Mouse (Mus musculus) neural tube, embryonic 13.5 days (tissue): ENCODE data around the gene Jade2. TPM values are rescaled to one million over a fixed set of nuclear protein-coding genes. Genes with fewer than 3 reads are reported as not detected.

Source experiments
- ATAC-seq: fragments of 200-750 bp; cut with Nextera tagmentation; 2 replicates; pipeline ENCODE4 v1.8.0; 2017; ENCODE audit warnings: low read depth, mild to moderate bottlenecking, moderate TSS enrichment, moderate library complexity
- H3K27ac ChIP-seq: fragments of 300-500 bp; sonication (generic); replicated peaks from 2 replicates; pipeline ENCODE4 v1.5.1; 2015; ENCODE audit warnings: moderate library complexity, mild to moderate bottlenecking, inconsistent platforms
- H3K27me3 ChIP-seq: fragments of 300-500 bp; sonication (generic); 2 replicates; pipeline ENCODE4 v1.6.1; 2015; ENCODE audit warnings: mild to moderate bottlenecking, inconsistent platforms
- H3K36me3 ChIP-seq: fragments of 300-500 bp; sonication (generic); 2 replicates; pipeline ENCODE4 v1.6.1; 2015; ENCODE audit warnings: mild to moderate bottlenecking, inconsistent platforms
- H3K4me1 ChIP-seq: fragments of 300-500 bp; sonication (generic); replicated peaks from 2 replicates; pipeline ENCODE4 v1.6.1; 2015; ENCODE audit warnings: inconsistent platforms
- H3K4me2 ChIP-seq: fragments of 300-500 bp; sonication (generic); 2 replicates; pipeline ENCODE4 v1.6.1; 2015; ENCODE audit warnings: inconsistent platforms, mild to moderate bottlenecking, moderate library complexity
- H3K4me3 ChIP-seq: fragments of 300-500 bp; sonication (generic); 2 replicates; pipeline ENCODE4 v1.5.1; 2015; ENCODE audit warnings: mild to moderate bottlenecking, inconsistent platforms
- H3K9ac ChIP-seq: fragments of 300-500 bp; sonication (generic); 2 replicates; pipeline ENCODE4 v1.6.1; 2015; ENCODE audit warnings: moderate library complexity, mild to moderate bottlenecking, inconsistent platforms
- H3K9me3 ChIP-seq: fragments of 300-500 bp; sonication (generic); 2 replicates; pipeline ENCODE4 v1.6.1; 2016; ENCODE audit warnings: inconsistent platforms
- WGBS: fragments of 180-500 bp; shearing (Covaris S2); methylation state at CpG from one replicate; pipeline ENCODE4 v1.1.7; 2015; 5-methylcytosine and 5-hydroxymethylcytosine counted together
- polyA plus RNA-seq: library from polyadenylated mRNA; unstranded; fragments of >200 nt; fragmentation: Nextera tagmentation; extraction: Ambion mirVana; gene quantifications from 2 replicates; pipeline ENCODE4 v1.2.1, GENCODE M21; 2015

The Jade2 gene
- polyA plus RNA-seq, 1 experiment from 2014 or later: 0.46 TPM

- H3K4me1 ChIP-seq: peaks cover 14% of the 10 kb centered on the region; the same call in 1 of the 2 replicates
- no peak overlapping the region for H3K4me2 ChIP-seq
- ATAC-seq: no peak
- no peaks in the 10 kb centered on the region for H3K27me3 ChIP-seq
- no peak overlapping the region for H3K4me3 ChIP-seq
- no peak overlapping the region for H3K27ac ChIP-seq
- peaks cover 3% of the 10 kb centered on the region; the same call in 1 of the 2 replicates for H3K36me3 ChIP-seq
- no peaks in the 10 kb centered on the region for H3K9me3 ChIP-seq
- H3K9ac ChIP-seq: no peak overlapping the region
- 91% methylated on average over 19 of the region's 19 CpGs for WGBS
These were observed 32.5 kb downstream of the Jade2 start for GRCm38 (mm10) chr11:51824867-51825424.

GRCm38 (mm10) chr11:51823963-51824753, 33.3 kb downstream of the Jade2 start:
- H3K9me3 ChIP-seq: no peaks in the 10 kb centered on the region
- H3K27ac ChIP-seq: no peak overlapping the region
- H3K4me3 ChIP-seq: no peak overlapping the region
- no peak overlapping the region for H3K4me2 ChIP-seq
- WGBS: 91% methylated on average over 3 of the region's 3 CpGs
- no peak for ATAC-seq
- no peak overlapping the region for H3K9ac ChIP-seq
- H3K36me3 ChIP-seq: peaks cover 3% of the 10 kb centered on the region; the same call in 1 of the 2 replicates
- H3K4me1 ChIP-seq: peaks cover 14% of the 10 kb centered on the region; the same call in 1 of the 2 replicates
- no peaks in the 10 kb centered on the region for H3K27me3 ChIP-seq

- no peak overlapping the region for H3K9ac ChIP-seq
- H3K27me3 ChIP-seq: no peaks in the 10 kb centered on the region
- 31% methylated on average over 11 of the region's 11 CpGs for WGBS
- no peak overlapping the region for H3K4me3 ChIP-seq
- no peak overlapping the region for H3K4me2 ChIP-seq
- no peak overlapping the region for H3K27ac ChIP-seq
- no peaks in the 10 kb centered on the region for H3K9me3 ChIP-seq
- no peak for ATAC-seq
- H3K4me1 ChIP-seq: peaks cover 14% of the 10 kb centered on the region; the same call in 1 of the 2 replicates
- peaks cover 3% of the 10 kb centered on the region; the same call in 1 of the 2 replicates for H3K36me3 ChIP-seq
These were observed 34.2 kb downstream of the Jade2 start for GRCm38 (mm10) chr11:51823271-51823670.

GRCm38 (mm10) chr11:51822736-51823135, 34.7 kb downstream of the Jade2 start:
- H3K9ac ChIP-seq: no peak overlapping the region
- no peaks in the 10 kb centered on the region for H3K27me3 ChIP-seq
- no peak for ATAC-seq
- H3K4me2 ChIP-seq: no peak overlapping the region
- no peak overlapping the region for H3K4me3 ChIP-seq
- H3K9me3 ChIP-seq: no peaks in the 10 kb centered on the region
- WGBS: 11% methylated on average over 4 of the region's 4 CpGs
- no peak overlapping the region for H3K27ac ChIP-seq
- H3K4me1 ChIP-seq: peaks cover 14% of the 10 kb centered on the region; the same call in 1 of the 2 replicates
- peaks cover 3% of the 10 kb centered on the region; the same call in 1 of the 2 replicates for H3K36me3 ChIP-seq

GRCm38 (mm10) chr11:51820861-51821260, 36.6 kb downstream of the Jade2 start:
- no peak overlapping the region for H3K27ac ChIP-seq
- no peak overlapping the region for H3K4me2 ChIP-seq
- H3K9ac ChIP-seq: no peak overlapping the region
- H3K36me3 ChIP-seq: peaks cover 2% of the 10 kb centered on the region; the same call in 1 of the 2 replicates
- no peaks in the 10 kb centered on the region for H3K9me3 ChIP-seq
- H3K27me3 ChIP-seq: no peaks in the 10 kb centered on the region
- WGBS: 50% methylated on average over 11 of the region's 11 CpGs
- H3K4me3 ChIP-seq: no peak overlapping the region
- no peak for ATAC-seq
- H3K4me1 ChIP-seq: peaks cover 14% of the 10 kb centered on the region; the same call in 1 of the 2 replicates

- H3K4me1 ChIP-seq: peaks cover 14% of the 10 kb centered on the region; the same call in 1 of the 2 replicates
- no peaks in the 10 kb centered on the region for H3K36me3 ChIP-seq
- ATAC-seq: no peak
- WGBS: 71% methylated on average over 3 of the region's 3 CpGs
- H3K9ac ChIP-seq: no peak overlapping the region
- no peaks in the 10 kb centered on the region for H3K9me3 ChIP-seq
- no peak overlapping the region for H3K4me2 ChIP-seq
- H3K27me3 ChIP-seq: no peaks in the 10 kb centered on the region
- H3K27ac ChIP-seq: no peak overlapping the region
- no peak overlapping the region for H3K4me3 ChIP-seq
These were observed 37.5 kb downstream of the Jade2 start for GRCm38 (mm10) chr11:51819964-51820363.

- no peak overlapping the region for H3K9ac ChIP-seq
- WGBS: 87% methylated on average over 4 of the region's 4 CpGs
These were observed 38.6 kb downstream of the Jade2 start for GRCm38 (mm10) chr11:51818837-51819236.

GRCm38 (mm10) chr11:51817756-51818155, 39.7 kb downstream of the Jade2 start:
- 36% methylated on average over 6 of the region's 6 CpGs for WGBS
- H3K27me3 ChIP-seq: no peaks in the 10 kb centered on the region
- H3K36me3 ChIP-seq: no peaks in the 10 kb centered on the region
- H3K4me1 ChIP-seq: peaks cover 3% of the 10 kb centered on the region; the same call in 1 of the 2 replicates
- H3K9ac ChIP-seq: no peak overlapping the region
- H3K4me3 ChIP-seq: no peak overlapping the region
- H3K4me2 ChIP-seq: no peak overlapping the region
- no peak for ATAC-seq
- H3K9me3 ChIP-seq: no peaks in the 10 kb centered on the region
- no peak overlapping the region for H3K27ac ChIP-seq

More at GRCm38 (mm10) chr11:51818837-51819236, 38.6 kb downstream of the Jade2 start:
- Histone ChIP-seq H3K36me3 (no peaks in the 10 kb centered on the region), H3K27me3 (no peaks in the 10 kb centered on the region), H3K27ac (no peak overlapping the region), H3K9me3 (no peaks in the 10 kb centered on the region), H3K4me1 (peaks cover 14% of the 10 kb centered on the region; the same call in 1 of the 2 replicates), H3K4me2 (no peak overlapping the region), H3K4me3 (no peak overlapping the region)
- ATAC-seq: no peak

- H3K4me2 ChIP-seq: no peak overlapping the region
- H3K27ac ChIP-seq: no peak overlapping the region
- no peaks in the 10 kb centered on the region for H3K4me1 ChIP-seq
- WGBS: 90% methylated on average over 8 of the region's 8 CpGs
- H3K9me3 ChIP-seq: no peaks in the 10 kb centered on the region; the same call in 1 of the 2 replicates
- H3K4me3 ChIP-seq: no peak overlapping the region
- no peak overlapping the region for H3K9ac ChIP-seq
- H3K36me3 ChIP-seq: no peaks in the 10 kb centered on the region
- H3K27me3 ChIP-seq: no peaks in the 10 kb centered on the region; the same call in 1 of the 2 replicates
- no peak for ATAC-seq
These were observed 45.4 kb downstream of the Jade2 start for GRCm38 (mm10) chr11:51812022-51812546.

- H3K4me2 ChIP-seq: no peak overlapping the region
- no peaks in the 10 kb centered on the region; the same call in 1 of the 2 replicates for H3K27me3 ChIP-seq
- no peak overlapping the region for H3K9ac ChIP-seq
- ATAC-seq: no peak
- 85% methylated on average over 4 of the region's 4 CpGs for WGBS
- no peaks in the 10 kb centered on the region; the same call in 1 of the 2 replicates for H3K9me3 ChIP-seq
- no peak overlapping the region for H3K27ac ChIP-seq
- no peaks in the 10 kb centered on the region for H3K4me1 ChIP-seq
- no peaks in the 10 kb centered on the region for H3K36me3 ChIP-seq
- no peak overlapping the region for H3K4me3 ChIP-seq
These were observed 46.2 kb downstream of the Jade2 start for GRCm38 (mm10) chr11:51811230-51811629.

- no peak for ATAC-seq
- WGBS: 64% methylated on average over 6 of the region's 6 CpGs
- no peak overlapping the region for H3K4me3 ChIP-seq
- H3K9ac ChIP-seq: no peak overlapping the region
- H3K36me3 ChIP-seq: no peaks in the 10 kb centered on the region
- H3K4me1 ChIP-seq: peaks cover 5% of the 10 kb centered on the region
- H3K27me3 ChIP-seq: no peaks in the 10 kb centered on the region; the same call in 1 of the 2 replicates
- no peak overlapping the region for H3K27ac ChIP-seq
- H3K9me3 ChIP-seq: no peaks in the 10 kb centered on the region; the same call in 1 of the 2 replicates
- no peak overlapping the region for H3K4me2 ChIP-seq
These were observed 47.7 kb downstream of the Jade2 start for GRCm38 (mm10) chr11:51809632-51810224.
